Mouse (Mus musculus): ENCODE measurements around the gene Rbpjl.

GRCm38 (mm10) chr2:164448140-164448539 lies 45.2 kb downstream of the Rbpjl start:
- TF ChIP-seq POLR2A (IDR thresholded peaks at IDR 0.05; ENCODE audit: extremely low read depth, insufficient read depth, low read length) = no peak
- no peak for TF ChIP-seq CTCF (IDR thresholded peaks at IDR 0.05; ENCODE audit: extremely low read depth, insufficient read depth, low read length)
